Mouse (Mus musculus) ES-CJ7 (cell line): ENCODE results near the gene Paox.
A peak's percentile ranks its signal among the peaks of the same experiment; 100 is the strongest.

ENCODE experiments used
- DNase-seq: peaks from one replicate; pipeline ENCODE4 v3.0.0; 2011; ENCODE audit warnings: low read depth, low spot score

Gene Paox

GRCm38 (mm10) chr7:140115583-140116328 is at the start of gene Paox:
TSS of gene Paox (plus strand) at chr7:140115799.
- DNase-seq, result peak; percentile 82

- DNase-seq, result no peak
Observed at GRCm38 (mm10) chr7:140067397-140067796, 48.2 kb upstream of the Paox start.

GRCm38 (mm10) chr7:140070042-140070711 is 45.4 kb upstream of the Paox start:
- DNase-seq, result peak; percentile 15

GRCm38 (mm10) chr7:140077698-140078097 is 37.9 kb upstream of the Paox start:
- peak; percentile 69 for DNase-seq

- peak; percentile 85 for DNase-seq
Observed at GRCm38 (mm10) chr7:140078711-140079110, 36.9 kb upstream of the Paox start.

- peak; percentile 87 for DNase-seq
Observed at GRCm38 (mm10) chr7:140080503-140081156, 35.0 kb upstream of the Paox start.

- DNase-seq, result no peak
Observed at GRCm38 (mm10) chr7:140081408-140082241, 34.0 kb upstream of the Paox start.

- DNase-seq, result peak; percentile 83
Observed at GRCm38 (mm10) chr7:140082242-140082678, 33.3 kb upstream of the Paox start, which contains the start of gene Caly. TSS of gene Caly (minus strand) at chr7:140082548.

- DNase-seq, result no peak
Observed at GRCm38 (mm10) chr7:140090601-140091000, 25.0 kb upstream of the Paox start.

GRCm38 (mm10) chr7:140092924-140093528 is 22.6 kb upstream of the Paox start, which contains the start of gene Prap1:
TSS of gene Prap1 (plus strand) at chr7:140093395.
- DNase-seq, result no peak

- DNase-seq, result no peak
Observed at GRCm38 (mm10) chr7:140094954-140095353, 20.6 kb upstream of the Paox start.

- DNase-seq, result no peak
Observed at GRCm38 (mm10) chr7:140095556-140095955, 20.0 kb upstream of the Paox start.

- DNase-seq, result no peak
Observed at GRCm38 (mm10) chr7:140096055-140096454, 19.5 kb upstream of the Paox start.

GRCm38 (mm10) chr7:140098466-140098865 is 17.1 kb upstream of the Paox start:
- no peak for DNase-seq

GRCm38 (mm10) chr7:140101498-140101897 is 14.1 kb upstream of the Paox start:
- DNase-seq, result no peak

- DNase-seq, result peak; percentile 91
Observed at GRCm38 (mm10) chr7:140101993-140102860, 13.4 kb upstream of the Paox start, which contains the start of gene Fuom. TSS of gene Fuom (minus strand) at chr7:140102441.

- DNase-seq, result no peak
Observed at GRCm38 (mm10) chr7:140104009-140104408, 11.6 kb upstream of the Paox start.

- DNase-seq, result no peak
Observed at GRCm38 (mm10) chr7:140111943-140112342, 3.7 kb upstream of the Paox start.

- DNase-seq, result peak; percentile 84
Observed at GRCm38 (mm10) chr7:140116329-140117054, 893 bp downstream of the Paox start, which contains the start of gene Echs1. TSS of gene Echs1 (minus strand) at chr7:140116476.
